Mouse (Mus musculus) limb, embryonic 13.5 days (tissue): ENCODE results near the gene Fam19a5. TPM values are rescaled to one million over a fixed set of nuclear protein-coding genes. Genes with fewer than 3 reads are reported as not detected.

Source experiments
- ATAC-seq: fragments of 200-750 bp; cut with Nextera tagmentation; 2 replicates; pipeline ENCODE4 v1.8.0; 2017; ENCODE audit warnings: low read depth, moderate number of reproducible peaks, moderate TSS enrichment; ENCODE audit not compliant: low FRiP score
- H3K27ac ChIP-seq: fragments of 300-500 bp; sonication (generic); 2 replicates; pipeline ENCODE4 v1.5.1; 2015; ENCODE audit warnings: inconsistent platforms, mild to moderate bottlenecking, moderate library complexity
- H3K27me3 ChIP-seq: fragments of 300-500 bp; sonication (generic); 2 replicates; pipeline ENCODE4 v1.6.1; 2015; ENCODE audit warnings: mild to moderate bottlenecking, inconsistent platforms
- H3K36me3 ChIP-seq: fragments of 300-500 bp; sonication (generic); 2 replicates; pipeline ENCODE4 v1.6.1; 2015; ENCODE audit warnings: inconsistent platforms, mild to moderate bottlenecking, moderate library complexity
- H3K4me1 ChIP-seq: fragments of 300-500 bp; sonication (generic); 2 replicates; pipeline ENCODE4 v1.6.1; 2015; ENCODE audit warnings: inconsistent platforms
- H3K4me2 ChIP-seq: fragments of 300-500 bp; sonication (generic); replicated peaks from 2 replicates; pipeline ENCODE4 v1.6.1; 2015; ENCODE audit warnings: inconsistent platforms, mild to moderate bottlenecking, moderate library complexity
- H3K4me3 ChIP-seq: fragments of 300-500 bp; sonication (generic); 2 replicates; pipeline ENCODE4 v1.5.1; 2015; ENCODE audit warnings: moderate library complexity, mild to moderate bottlenecking, inconsistent platforms
- H3K9ac ChIP-seq: fragments of 300-500 bp; sonication (generic); 2 replicates; pipeline ENCODE4 v1.6.1; 2015; ENCODE audit warnings: mild to moderate bottlenecking, inconsistent platforms
- H3K9me3 ChIP-seq: fragments of 300-500 bp; sonication (generic); 2 replicates; pipeline ENCODE4 v1.6.1; 2016; ENCODE audit warnings: inconsistent platforms
- WGBS: fragments of 180-500 bp; shearing (Covaris S2); methylation state at CpG from one replicate; pipeline ENCODE4 v1.1.7; 2015; 5-methylcytosine and 5-hydroxymethylcytosine counted together
- polyA plus RNA-seq: library from polyadenylated mRNA; unstranded; fragments of >200 nt; fragmentation: Nextera tagmentation; extraction: Ambion mirVana; gene quantifications from 2 replicates; pipeline ENCODE4 v1.2.1, GENCODE M21; 2015

Fam19a5 gene
- 4.0 and 4.8 TPM in 2 replicates for polyA plus RNA-seq

DNA sequence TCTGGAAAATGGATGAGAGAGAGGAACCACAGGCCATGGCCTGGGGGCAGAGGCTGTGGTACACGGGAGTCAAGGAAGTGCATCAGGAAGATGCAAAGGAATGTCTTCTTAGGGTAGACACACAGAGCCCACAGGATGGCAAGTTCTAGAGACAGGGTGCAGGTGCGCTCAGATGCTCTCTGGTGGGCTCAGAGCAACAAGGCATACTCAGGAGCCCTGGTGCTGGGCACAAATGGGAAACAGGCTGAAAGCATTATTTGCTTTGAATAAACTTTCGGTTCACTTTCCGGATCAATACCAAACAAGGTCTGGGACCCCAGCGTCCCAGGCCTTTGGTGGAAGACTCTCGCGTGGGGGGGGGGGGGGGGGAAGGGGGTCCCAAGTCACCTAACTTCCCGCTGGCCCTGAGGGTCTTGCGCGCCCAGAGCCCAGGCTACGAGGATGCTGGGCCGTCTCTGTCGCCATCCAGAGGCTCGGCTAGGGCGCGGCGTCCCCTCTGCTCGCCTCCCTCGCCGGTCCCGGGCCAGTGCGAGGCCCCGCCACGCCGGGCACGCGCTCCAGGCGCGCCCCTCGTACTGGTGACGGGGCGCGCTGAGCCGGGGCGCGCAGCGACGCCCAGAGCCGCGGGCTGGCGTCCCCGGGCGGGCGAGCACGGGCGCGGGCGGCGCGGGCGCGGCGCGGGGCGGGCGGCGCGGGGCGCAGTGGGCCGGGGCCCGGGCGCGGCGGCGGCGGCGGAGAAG is at the start of gene Fam19a5:
Gene Fam19a5, plus strand, starts transcription at position 701 of the 740 bp plus-strand sequence.
- Histone ChIP-seq H3K9ac (peak within 1 kb of the TSS; percentile 66), H3K27me3 (peaks cover 98% of the 10 kb centered on the region), H3K4me1 (peaks cover 11% of the 10 kb centered on the region), H3K4me3 (peak within 1 kb of the TSS; percentile 56), H3K36me3 (no peaks in the 10 kb centered on the region), H3K27ac (no peak within 1 kb of the TSS), H3K9me3 (no peaks in the 10 kb centered on the region), H3K4me2 (peak within 1 kb of the TSS; percentile 92)
- 1% methylated on average over 26 of the region's 67 CpGs for WGBS
- ATAC-seq, result peak; percentile 46; the same call in 1 of the 2 replicates

DNA sequence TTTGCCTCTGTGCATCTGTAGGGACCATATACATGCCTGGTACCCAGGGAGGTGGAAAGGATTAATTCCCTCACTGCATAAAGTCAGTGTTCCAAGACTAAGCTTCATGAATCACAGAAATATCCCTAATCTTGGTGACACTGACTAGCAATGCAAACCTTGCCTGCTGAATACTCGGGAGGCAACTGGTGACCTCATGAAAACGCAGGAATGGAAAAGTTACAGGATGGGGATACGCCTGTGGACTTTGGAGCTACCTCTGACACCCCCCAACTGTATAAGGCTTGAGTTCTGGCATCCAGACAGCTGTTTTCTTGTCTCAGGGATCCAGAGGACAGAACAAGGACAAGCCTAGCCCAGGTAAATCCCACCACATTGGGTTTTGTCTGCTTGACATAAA is 42.4 kb upstream of the Fam19a5 start:
- Histone ChIP-seq H3K4me2 (no peak overlapping the region), H3K9ac (no peak overlapping the region), H3K9me3 (no peaks in the 10 kb centered on the region), H3K36me3 (no peaks in the 10 kb centered on the region), H3K27ac (no peak overlapping the region), H3K4me1 (no peaks in the 10 kb centered on the region), H3K4me3 (no peak overlapping the region), H3K27me3 (no peaks in the 10 kb centered on the region)
- ATAC-seq, result no peak
- 76% methylated on average over 3 of the region's 3 CpGs for WGBS

DNA sequence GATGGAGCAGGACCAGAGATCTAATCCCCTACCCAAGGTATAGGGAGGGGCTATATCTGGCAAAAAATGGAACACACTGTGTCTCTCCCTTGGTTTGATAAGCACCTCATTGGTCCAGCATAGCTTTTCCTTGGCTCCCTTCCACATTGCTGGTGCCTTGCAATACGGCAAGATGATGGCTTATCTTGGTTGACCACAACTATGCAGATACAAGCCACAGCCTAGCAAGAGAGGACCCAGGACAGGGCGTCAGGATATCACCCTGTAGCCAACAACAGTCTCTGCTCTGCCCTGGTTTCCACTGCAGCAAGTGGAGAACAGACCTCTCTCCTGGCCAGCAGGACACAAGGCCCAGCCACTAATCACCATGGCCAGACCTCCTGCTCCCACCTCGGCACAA is 36.8 kb upstream of the Fam19a5 start:
- no peak overlapping the region for H3K27ac ChIP-seq
- no peak overlapping the region for H3K4me2 ChIP-seq
- no peaks in the 10 kb centered on the region for H3K36me3 ChIP-seq
- no peaks in the 10 kb centered on the region for H3K4me1 ChIP-seq
- WGBS, result 76% methylated on average over 3 of the region's 3 CpGs
- no peak overlapping the region for H3K9ac ChIP-seq
- H3K4me3 ChIP-seq, result no peak overlapping the region
- no peak for ATAC-seq
- H3K9me3 ChIP-seq, result no peaks in the 10 kb centered on the region
- H3K27me3 ChIP-seq, result no peaks in the 10 kb centered on the region

DNA sequence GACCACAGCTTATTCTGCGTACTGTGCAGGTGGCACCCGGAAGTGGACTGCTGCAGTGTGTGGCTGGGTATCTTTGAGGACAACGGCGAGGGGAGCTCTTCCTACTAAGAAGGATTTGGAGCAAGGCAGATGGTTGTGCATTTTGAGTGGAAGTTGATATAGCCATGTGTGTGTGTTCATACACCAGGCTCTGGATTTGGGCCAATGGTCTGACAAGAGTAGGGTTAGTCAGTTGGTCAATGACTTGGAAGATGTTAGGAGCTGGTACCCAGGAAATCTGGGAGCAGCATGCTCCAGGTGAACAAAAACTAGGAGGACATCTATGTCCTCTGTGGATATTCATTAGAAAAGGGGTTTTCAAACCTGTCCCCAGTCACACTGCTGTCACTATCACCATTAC is 33.2 kb upstream of the Fam19a5 start:
- 93% methylated on average over 4 of the region's 4 CpGs for WGBS
- Histone ChIP-seq H3K4me2 (no peak overlapping the region), H3K36me3 (no peaks in the 10 kb centered on the region), H3K4me3 (no peak overlapping the region), H3K27me3 (no peaks in the 10 kb centered on the region), H3K4me1 (no peaks in the 10 kb centered on the region), H3K9me3 (no peaks in the 10 kb centered on the region), H3K9ac (no peak overlapping the region), H3K27ac (no peak overlapping the region)
- ATAC-seq, result no peak

DNA sequence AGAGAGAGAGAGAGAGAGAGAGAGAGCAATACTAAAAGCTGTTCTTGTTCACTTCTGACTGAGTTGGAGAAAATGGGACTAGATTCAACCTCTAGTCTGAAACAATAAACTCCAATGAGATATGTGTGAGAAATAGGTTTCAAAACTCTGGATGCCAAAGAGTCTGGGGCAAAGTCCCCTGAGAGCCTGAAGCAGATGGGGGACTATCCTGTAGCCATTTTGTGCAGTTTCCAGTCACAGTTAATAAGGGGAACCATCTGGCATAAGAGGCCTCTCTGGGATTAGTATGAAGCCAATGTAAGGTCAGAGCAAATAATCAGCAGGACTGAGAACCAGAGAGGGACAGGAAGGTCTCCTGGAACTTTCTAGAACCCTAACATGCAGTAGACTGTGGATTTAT is 25.9 kb upstream of the Fam19a5 start:
- H3K4me1 ChIP-seq, result no peaks in the 10 kb centered on the region
- H3K27ac ChIP-seq, result no peak overlapping the region
- H3K36me3 ChIP-seq, result no peaks in the 10 kb centered on the region
- H3K4me2 ChIP-seq, result no peak overlapping the region
- no peak for ATAC-seq
- H3K4me3 ChIP-seq, result no peak overlapping the region
- no peaks in the 10 kb centered on the region for H3K27me3 ChIP-seq
- no peak overlapping the region for H3K9ac ChIP-seq
- H3K9me3 ChIP-seq, result no peaks in the 10 kb centered on the region; the same call in 1 of the 2 replicates

DNA sequence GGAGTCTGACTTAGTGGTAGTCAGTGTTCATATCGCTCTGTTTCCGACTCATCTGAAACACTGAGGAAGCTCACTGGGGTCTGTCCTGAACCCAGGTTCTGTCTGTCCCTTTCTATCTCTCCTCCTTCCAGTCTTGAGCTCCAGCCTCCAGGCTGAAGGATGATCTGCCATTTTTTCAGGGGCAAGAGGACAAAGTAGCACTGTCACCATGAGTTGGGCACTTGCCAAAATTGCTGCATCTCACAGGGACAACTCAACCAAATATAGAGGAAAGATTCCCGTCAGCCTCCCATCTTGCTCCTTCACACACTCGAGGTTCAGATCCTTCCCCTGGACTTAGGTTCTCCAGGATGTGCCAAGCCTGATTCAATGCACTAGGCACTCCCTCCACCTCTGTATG is 14.8 kb upstream of the Fam19a5 start:
- no peak overlapping the region for H3K27ac ChIP-seq
- H3K9me3 ChIP-seq, result no peaks in the 10 kb centered on the region
- ATAC-seq, result no peak
- H3K4me3 ChIP-seq, result no peak overlapping the region
- H3K36me3 ChIP-seq, result no peaks in the 10 kb centered on the region
- H3K4me1 ChIP-seq, result no peaks in the 10 kb centered on the region
- 85% methylated on average over 4 of the region's 4 CpGs for WGBS
- no peak overlapping the region for H3K9ac ChIP-seq
- no peaks in the 10 kb centered on the region for H3K27me3 ChIP-seq
- no peak overlapping the region for H3K4me2 ChIP-seq

DNA sequence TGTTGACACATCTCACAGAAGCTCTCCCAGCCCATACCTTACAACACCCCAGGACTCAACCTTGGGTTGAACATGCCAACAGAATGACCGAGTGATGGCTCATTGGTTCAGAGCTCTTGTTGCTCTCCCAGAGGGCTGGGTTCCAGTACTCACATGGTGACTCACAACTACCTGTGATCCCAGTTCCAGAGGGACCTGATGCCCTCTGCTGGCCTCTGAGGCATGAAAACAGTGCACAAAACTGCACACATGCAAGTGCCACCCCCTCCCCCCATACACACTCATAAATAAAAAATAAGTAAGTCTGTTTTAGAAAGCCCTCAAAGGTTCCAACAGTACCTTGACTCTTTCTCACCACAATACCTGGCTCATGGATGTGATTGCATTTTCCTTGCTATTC is 2.4 kb upstream of the Fam19a5 start:
- Histone ChIP-seq H3K27me3 (peaks cover 78% of the 10 kb centered on the region), H3K36me3 (no peaks in the 10 kb centered on the region), H3K4me3 (no peak overlapping the region), H3K9ac (no peak overlapping the region), H3K4me2 (no peak overlapping the region), H3K4me1 (peaks cover 11% of the 10 kb centered on the region), H3K9me3 (no peaks in the 10 kb centered on the region), H3K27ac (no peak overlapping the region)
- WGBS, result 42% methylated on average over 1 of the region's 1 CpGs
- no peak for ATAC-seq

DNA sequence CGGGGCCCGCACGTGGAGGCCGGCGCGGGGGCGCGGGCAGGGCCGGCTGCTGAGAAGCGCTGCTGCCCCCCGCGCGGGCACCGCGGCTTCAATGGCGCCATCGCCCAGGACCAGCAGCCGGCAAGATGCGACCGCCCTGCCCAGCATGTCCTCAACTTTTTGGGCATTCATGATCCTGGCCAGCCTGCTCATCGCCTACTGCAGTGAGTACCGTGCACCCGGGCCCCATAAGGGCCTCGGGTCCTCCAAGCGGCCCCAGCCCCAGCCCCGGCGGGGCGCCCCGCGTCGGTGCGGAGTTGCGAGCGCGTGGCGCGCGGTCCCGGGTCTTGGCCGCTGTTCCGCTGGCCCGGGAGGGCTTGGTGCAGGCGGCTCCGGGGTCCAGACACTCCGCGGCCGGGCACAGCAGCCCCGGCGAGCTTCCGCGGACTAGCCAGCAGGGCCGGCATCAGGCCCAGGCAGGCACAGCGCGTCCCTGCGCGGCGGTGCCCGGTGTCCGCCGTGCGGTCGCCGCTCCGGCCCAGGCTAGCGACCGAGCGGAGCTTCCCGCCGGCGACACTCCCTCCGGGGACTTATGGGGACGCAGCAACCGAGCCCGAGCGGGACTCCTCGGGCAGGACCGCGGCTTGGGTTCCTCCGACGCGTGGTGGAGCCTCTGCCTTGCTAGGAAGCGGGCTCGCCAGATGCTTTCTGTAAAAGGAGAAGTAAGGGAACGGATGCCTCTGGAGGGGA is 466 bp downstream of the Fam19a5 start:
- under 1% methylated on average over 77 of the region's 84 CpGs for WGBS
- Histone ChIP-seq H3K4me2 (peak overlapping the region; percentile 92), H3K9me3 (no peaks in the 10 kb centered on the region), H3K4me1 (peaks cover 11% of the 10 kb centered on the region), H3K27me3 (peaks cover 98% of the 10 kb centered on the region), H3K4me3 (peak overlapping the region; percentile 56), H3K27ac (no peak overlapping the region), H3K9ac (peak overlapping the region; percentile 66), H3K36me3 (no peaks in the 10 kb centered on the region)
- ATAC-seq, result peak; percentile 79

DNA sequence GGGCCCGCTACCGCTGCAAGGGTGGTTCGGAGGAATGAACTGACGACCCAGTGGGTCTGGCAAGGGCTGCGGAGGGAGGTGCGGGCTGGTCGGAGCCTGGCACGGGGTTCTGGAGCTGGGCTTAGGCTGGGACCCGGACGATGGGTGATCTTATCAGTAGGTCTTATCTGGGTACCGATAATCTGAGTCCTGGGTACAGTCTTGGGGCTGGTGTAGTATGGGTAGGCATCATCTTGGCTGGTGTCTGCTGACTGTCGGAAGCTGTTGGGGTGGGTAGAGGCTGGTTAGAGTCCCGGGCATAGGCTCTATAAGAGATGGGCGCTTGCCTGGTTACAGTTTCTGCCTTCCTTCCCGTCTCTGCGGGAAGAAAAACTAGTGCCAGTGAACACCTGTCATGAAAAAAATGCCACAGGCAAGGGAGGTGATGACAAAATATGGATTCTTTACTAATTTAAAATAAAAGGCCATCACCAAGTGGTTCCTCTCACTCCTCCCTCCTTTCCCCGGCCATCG is 1.1 kb downstream of the Fam19a5 start:
- 10% methylated on average over 18 of the region's 18 CpGs for WGBS
- Histone ChIP-seq H3K27me3 (peaks cover 97% of the 10 kb centered on the region), H3K4me3 (peak overlapping the region; percentile 56), H3K4me1 (peaks cover 11% of the 10 kb centered on the region), H3K36me3 (no peaks in the 10 kb centered on the region), H3K9ac (peak overlapping the region; percentile 66), H3K27ac (no peak overlapping the region), H3K9me3 (no peaks in the 10 kb centered on the region), H3K4me2 (peak overlapping the region; percentile 92)
- no peak for ATAC-seq

DNA sequence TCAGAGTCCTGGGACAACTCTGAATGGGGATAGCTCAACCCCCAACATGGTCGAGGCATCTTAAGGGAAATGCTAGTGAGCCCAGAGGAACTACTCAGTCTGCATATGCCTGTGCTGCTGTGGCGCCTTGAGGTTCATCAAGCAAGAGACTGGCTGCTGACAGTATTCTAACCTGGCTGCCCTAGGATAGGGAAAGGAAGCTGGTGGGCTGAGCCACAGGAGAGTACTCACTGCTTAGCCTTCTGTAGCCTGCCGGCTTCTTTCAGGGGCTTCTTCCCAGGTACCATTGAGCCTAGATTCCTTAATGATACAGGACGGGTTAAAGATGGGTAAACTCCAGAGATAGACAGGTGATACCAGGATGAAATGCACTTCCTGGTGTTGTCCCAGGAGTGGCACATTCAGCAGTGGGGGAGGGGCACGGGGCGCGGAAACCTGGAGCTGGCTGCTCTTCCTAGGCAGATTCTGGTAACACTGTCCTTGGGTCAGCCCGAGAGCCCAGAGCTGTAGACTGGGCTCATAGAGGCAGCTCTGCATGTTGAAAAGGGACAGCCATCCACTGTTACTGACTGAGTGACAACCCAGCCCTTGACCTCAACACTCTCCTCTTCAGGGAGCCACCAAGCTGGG is 1.7 kb downstream of the Fam19a5 start:
- H3K36me3 ChIP-seq, result no peaks in the 10 kb centered on the region
- peaks cover 11% of the 10 kb centered on the region for H3K4me1 ChIP-seq
- H3K9ac ChIP-seq, result no peak overlapping the region
- H3K27ac ChIP-seq, result no peak overlapping the region
- ATAC-seq, result no peak
- peak overlapping the region; percentile 56; the same call in 1 of the 2 replicates for H3K4me3 ChIP-seq
- no peaks in the 10 kb centered on the region for H3K9me3 ChIP-seq
- 27% methylated on average over 8 of the region's 8 CpGs for WGBS
- H3K27me3 ChIP-seq, result peaks cover 90% of the 10 kb centered on the region
- peak overlapping the region; percentile 92; the same call in 1 of the 2 replicates for H3K4me2 ChIP-seq

DNA sequence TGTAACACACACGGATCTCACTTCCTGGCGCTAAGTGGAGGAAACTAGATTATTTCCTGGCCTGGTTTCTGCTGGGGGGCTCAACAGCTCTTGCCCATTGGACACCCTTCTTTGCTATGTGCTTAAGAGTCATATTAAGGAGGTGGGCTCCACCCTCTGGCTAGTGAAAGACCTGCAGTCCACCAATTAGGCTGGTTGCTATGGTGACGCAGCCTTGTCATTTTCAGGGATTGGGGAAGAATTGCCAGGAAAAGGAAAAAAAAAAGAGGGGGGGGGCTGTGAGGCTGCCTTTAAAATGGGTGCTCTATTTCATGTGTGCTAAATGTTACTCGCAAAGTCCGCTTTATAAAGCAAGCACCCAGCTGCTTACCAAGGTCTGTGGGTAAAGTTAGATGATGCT is 2.9 kb downstream of the Fam19a5 start:
- H3K4me1 ChIP-seq, result peaks cover 11% of the 10 kb centered on the region
- H3K9me3 ChIP-seq, result no peaks in the 10 kb centered on the region
- H3K27ac ChIP-seq, result no peak overlapping the region
- 37% methylated on average over 5 of the region's 5 CpGs for WGBS
- no peaks in the 10 kb centered on the region for H3K36me3 ChIP-seq
- H3K9ac ChIP-seq, result no peak overlapping the region
- ATAC-seq, result no peak
- H3K4me3 ChIP-seq, result no peak overlapping the region
- H3K4me2 ChIP-seq, result no peak overlapping the region
- H3K27me3 ChIP-seq, result peaks cover 86% of the 10 kb centered on the region

DNA sequence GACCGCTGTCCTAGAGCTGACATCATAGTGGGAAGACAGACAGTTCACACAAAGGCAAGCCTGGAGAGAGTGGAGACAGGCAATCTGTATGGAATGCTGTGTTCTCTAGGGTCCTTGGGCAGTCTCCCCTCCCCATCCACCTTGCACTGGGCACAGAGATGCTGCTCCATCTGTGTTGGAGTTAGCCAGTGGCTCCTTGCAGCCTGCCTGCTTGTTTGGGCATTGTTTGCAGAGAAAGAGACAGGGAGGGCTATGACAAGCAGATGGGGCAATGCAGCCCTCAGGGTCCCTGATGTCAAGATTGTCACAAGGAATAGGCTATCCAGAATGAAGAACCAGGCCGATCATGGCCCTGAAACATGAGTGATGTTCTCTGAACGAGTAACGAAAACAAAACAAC is 5.6 kb downstream of the Fam19a5 start:
- no peak overlapping the region for H3K27ac ChIP-seq
- 84% methylated on average over 4 of the region's 4 CpGs for WGBS
- no peaks in the 10 kb centered on the region for H3K9me3 ChIP-seq
- H3K4me3 ChIP-seq, result no peak overlapping the region
- peaks cover 61% of the 10 kb centered on the region for H3K27me3 ChIP-seq
- no peaks in the 10 kb centered on the region for H3K36me3 ChIP-seq
- H3K9ac ChIP-seq, result no peak overlapping the region
- H3K4me1 ChIP-seq, result 0 out of 2 replicates have a peak, but pooled peaks cover 6% of the 10 kb centered on the region
- H3K4me2 ChIP-seq, result no peak overlapping the region
- ATAC-seq, result no peak
